Mouse (Mus musculus): ENCODE results near the gene Cux1.

- TF ChIP-seq POLR2A (IDR thresholded peaks at IDR 0.05; ENCODE audit: low read depth, low read length) (no peak), CTCF (IDR thresholded peaks at IDR 0.05; ENCODE audit: extremely low read depth, insufficient read depth, insufficient read length, insufficient replicate concordance) (no peak)
These were observed 94.4 kb downstream of the Cux1 start for GRCm38 (mm10) chr5:136472846-136473245.
